Mouse (Mus musculus) hindbrain, embryonic 14.5 days (tissue): ENCODE data around the gene Fli1. TPM values are rescaled to one million over a fixed set of nuclear protein-coding genes. Genes with fewer than 3 reads are reported as not detected.

Source experiments
- ATAC-seq: fragments of 200-750 bp; cut with Nextera tagmentation; 2 replicates; pipeline ENCODE4 v1.8.0; 2017; ENCODE audit warnings: moderate number of reproducible peaks, mild to moderate bottlenecking, moderate TSS enrichment, moderate library complexity; ENCODE audit not compliant: low FRiP score
- DNase-seq: peaks from one replicate; pipeline ENCODE4 v3.0.0-alpha.2; 2015; ENCODE audit warnings: low spot score
- H3K27ac ChIP-seq: fragments of 300-500 bp; sonication (generic); 2 replicates; pipeline ENCODE4 v1.5.1; 2014; ENCODE audit warnings: mild to moderate bottlenecking, moderate library complexity
- H3K27me3 ChIP-seq: fragments of 300-500 bp; sonication (generic); 2 replicates; pipeline ENCODE4 v1.6.1; 2014; ENCODE audit warnings: mild to moderate bottlenecking, low read length, mixed read lengths; ENCODE audit not compliant: control insufficient read depth, insufficient read depth
- H3K36me3 ChIP-seq: fragments of 300-500 bp; sonication (generic); replicated peaks from 2 replicates; pipeline ENCODE4 v1.6.1; 2014; ENCODE audit not compliant: control insufficient read depth, insufficient read depth
- H3K4me1 ChIP-seq: fragments of 300-500 bp; sonication (generic); replicated peaks from 2 replicates; pipeline ENCODE4 v1.6.1; 2014; ENCODE audit warnings: antibody characterized with exemption, low read length, mixed read lengths; ENCODE audit not compliant: control insufficient read depth, insufficient read depth
- H3K4me2 ChIP-seq: fragments of 300-500 bp; sonication (generic); replicated peaks from 2 replicates; pipeline ENCODE4 v1.6.1; 2014; ENCODE audit warnings: mild to moderate bottlenecking, moderate library complexity
- H3K4me3 ChIP-seq: fragments of 300-500 bp; sonication (generic); replicated peaks from 2 replicates; pipeline ENCODE4 v1.5.1; 2014; ENCODE audit warnings: mild to moderate bottlenecking, low read length
- H3K9ac ChIP-seq: fragments of 300-500 bp; sonication (generic); 2 replicates; pipeline ENCODE4 v1.6.1; 2014
- H3K9me3 ChIP-seq: fragments of 300-500 bp; sonication (generic); 2 replicates; pipeline ENCODE4 v1.6.1; 2016; ENCODE audit warnings: low read length; ENCODE audit not compliant: control insufficient read depth
- WGBS: fragments of 180-500 bp; shearing (Covaris S2); extraction: QIAGEN DNeasy Blood & Tissue Kit; methylation state at CpG from one replicate; pipeline ENCODE4 v1.1.7; 2014; 5-methylcytosine and 5-hydroxymethylcytosine counted together
- polyA plus RNA-seq: library from polyadenylated mRNA; unstranded; fragments of >200 nt; fragmentation: Nextera tagmentation; extraction: Ambion mirVana; gene quantifications from 2 replicates; pipeline ENCODE4 v1.2.1, GENCODE M21; 2014

The Fli1 gene
- polyA plus RNA-seq, 1 experiment from 2014 or later: 9.1 TPM

DNA sequence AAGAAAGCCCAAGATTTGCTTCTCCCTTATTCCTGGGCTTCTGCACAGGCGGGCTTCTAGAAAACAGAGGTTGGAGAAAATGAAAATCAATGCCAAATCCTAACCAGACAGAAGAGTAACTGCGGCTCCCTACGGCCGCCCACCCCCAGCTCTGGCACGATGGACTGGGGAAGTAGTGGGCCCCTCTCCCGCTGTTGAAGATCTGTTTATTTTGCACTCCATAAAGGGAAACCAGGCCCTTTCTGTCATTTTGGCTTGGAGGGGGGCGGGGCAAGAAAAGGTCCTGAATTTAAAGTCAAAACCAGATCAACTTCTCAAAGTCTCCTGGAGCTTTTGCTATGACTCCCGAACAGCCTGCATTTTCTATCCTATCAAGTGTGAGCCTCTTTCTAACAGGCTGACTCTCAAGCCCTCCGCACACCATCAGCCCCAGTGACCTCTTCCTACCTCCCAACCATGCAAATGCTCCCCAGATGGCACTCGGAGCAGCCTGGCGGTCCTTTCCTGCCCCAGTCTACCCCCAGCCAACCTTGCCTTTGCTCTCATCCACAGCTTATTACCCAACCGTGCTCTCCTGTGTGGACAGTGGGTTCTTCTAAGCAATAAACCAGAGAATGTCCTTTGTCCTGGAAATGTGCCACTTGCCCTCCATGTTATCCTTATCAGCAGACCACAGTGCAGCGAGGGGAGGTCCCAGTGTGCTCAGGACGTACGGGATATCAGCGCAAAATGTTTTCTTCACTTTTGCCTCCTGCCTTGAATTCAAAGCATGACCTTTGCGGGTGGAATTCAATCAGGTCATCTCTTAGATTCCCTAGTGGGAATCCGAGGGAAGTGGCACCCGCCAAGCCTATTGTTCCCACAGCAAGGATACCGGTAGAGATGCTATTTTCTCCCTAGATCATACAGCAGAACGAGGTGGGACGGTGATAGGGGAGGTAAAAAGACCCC is 23.3 kb downstream of the Fli1 start:
- H3K4me2 ChIP-seq: no peak overlapping the region
- H3K36me3 ChIP-seq: no peaks in the 10 kb centered on the region
- H3K27me3 ChIP-seq: no peaks in the 10 kb centered on the region
- no peak overlapping the region for H3K4me3 ChIP-seq
- no peaks in the 10 kb centered on the region for H3K9me3 ChIP-seq
- no peak overlapping the region for H3K9ac ChIP-seq
- DNase-seq: no peak
- no peaks in the 10 kb centered on the region; the same call in 1 of the 2 replicates for H3K4me1 ChIP-seq
- 70% methylated on average over 22 of the region's 22 CpGs for WGBS
- no peak overlapping the region for H3K27ac ChIP-seq
- ATAC-seq: no peak

DNA sequence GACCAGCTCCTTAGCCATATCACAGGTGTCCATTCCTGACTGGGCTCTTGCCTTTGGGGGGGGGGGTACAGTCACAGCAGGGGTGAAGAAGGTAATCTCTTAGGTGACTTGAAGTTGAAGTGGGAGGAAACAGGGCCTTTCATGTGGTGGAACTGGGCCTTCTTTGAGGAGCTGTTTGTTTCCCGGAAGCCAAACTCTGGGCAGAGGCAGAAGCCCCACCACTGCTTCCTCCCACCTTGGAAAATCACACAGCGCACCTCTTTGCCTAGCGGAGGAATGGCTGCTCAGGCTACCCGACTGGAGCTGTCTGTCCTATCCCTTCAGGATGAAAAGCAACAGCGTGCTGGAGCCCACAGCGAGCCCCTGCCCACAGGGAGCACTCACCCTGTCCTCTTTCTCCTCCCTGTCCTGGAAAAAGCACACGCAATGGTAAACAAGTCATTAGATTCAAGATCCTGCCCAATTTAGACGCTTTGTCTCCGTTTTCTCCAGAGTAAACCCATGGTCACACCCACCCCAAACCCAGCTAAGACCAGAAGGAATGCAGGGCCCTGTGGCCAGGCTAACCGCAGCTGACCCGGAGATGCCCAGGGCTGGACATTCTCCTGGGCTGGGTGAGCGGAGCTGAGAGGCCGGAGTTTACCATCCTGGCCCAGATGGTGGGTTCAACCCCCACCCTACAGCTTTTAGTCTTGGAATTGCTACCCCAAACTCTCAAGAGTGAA is 24.1 kb downstream of the Fli1 start:
- Histone ChIP-seq H3K4me1 (no peaks in the 10 kb centered on the region; the same call in 1 of the 2 replicates), H3K4me3 (no peak overlapping the region), H3K4me2 (no peak overlapping the region), H3K9me3 (no peaks in the 10 kb centered on the region), H3K27ac (no peak overlapping the region), H3K9ac (no peak overlapping the region), H3K27me3 (no peaks in the 10 kb centered on the region), H3K36me3 (no peaks in the 10 kb centered on the region)
- WGBS: 72% methylated on average over 13 of the region's 13 CpGs
- DNase-seq: no peak
- ATAC-seq: no peak

DNA sequence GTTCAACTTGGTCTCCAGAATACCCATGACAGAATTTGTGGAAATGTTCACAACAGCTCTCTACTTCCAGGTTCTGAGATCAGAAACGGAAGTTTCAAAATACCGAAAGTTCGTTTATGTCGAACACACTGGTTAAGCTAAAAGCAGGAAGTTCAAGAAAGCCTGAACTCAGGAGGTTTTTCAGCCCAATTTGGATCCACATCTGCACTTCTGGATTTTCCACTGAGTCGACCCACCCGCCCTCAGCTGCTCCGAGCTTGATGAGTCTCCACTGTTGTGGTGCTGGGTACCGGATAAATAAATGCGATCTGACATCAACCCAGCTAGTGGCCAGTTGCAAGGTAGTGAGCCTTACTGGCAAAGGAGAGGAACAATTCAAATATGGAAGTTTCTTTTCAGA is 26.0 kb downstream of the Fli1 start:
- no peak overlapping the region for H3K4me3 ChIP-seq
- 73% methylated on average over 9 of the region's 9 CpGs for WGBS
- ATAC-seq: no peak
- no peaks in the 10 kb centered on the region; the same call in 1 of the 2 replicates for H3K4me1 ChIP-seq
- DNase-seq: no peak
- no peaks in the 10 kb centered on the region for H3K27me3 ChIP-seq
- H3K9ac ChIP-seq: no peak overlapping the region
- no peak overlapping the region for H3K4me2 ChIP-seq
- no peak overlapping the region for H3K27ac ChIP-seq
- H3K9me3 ChIP-seq: no peaks in the 10 kb centered on the region
- no peaks in the 10 kb centered on the region for H3K36me3 ChIP-seq

DNA sequence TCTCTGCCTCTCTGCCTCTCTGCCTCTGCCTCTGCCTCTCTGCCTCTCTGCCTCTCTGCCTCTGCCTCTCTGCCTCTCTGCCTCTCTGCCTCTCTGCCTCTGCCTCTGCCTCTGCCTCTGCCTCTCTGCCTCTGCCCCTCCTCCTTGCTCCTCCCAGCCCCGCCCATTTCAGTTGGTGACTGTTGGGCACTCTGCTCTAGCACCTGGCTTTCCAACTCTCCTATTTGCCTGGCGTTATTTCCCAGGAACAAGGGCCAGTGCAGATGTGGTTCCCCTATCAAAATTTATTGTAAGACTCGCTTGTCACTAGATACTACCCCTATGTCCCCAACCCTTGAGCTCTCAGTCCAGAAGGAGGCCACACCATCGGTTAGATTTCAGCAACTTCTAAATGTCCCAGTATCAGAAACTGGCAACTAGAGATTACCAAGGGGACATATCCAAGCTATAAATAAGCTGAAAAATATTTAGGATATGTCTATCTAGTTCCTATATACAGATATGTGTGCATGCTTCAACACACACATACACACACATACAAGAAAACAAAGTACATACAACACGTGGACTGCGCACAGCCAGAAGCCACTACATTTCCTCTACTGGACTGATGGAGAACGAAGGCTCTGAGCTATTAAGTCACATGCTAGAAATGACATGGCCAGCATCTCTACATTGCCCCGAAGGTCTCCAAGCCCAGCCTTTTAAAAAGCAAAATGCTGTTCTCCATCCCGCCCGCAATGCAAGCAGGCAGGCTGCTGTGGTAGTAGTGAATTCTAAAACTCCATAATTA is 26.6 kb downstream of the Fli1 start:
- ATAC-seq (no peak), DNase-seq (no peak)
- H3K36me3 ChIP-seq: no peaks in the 10 kb centered on the region
- 84% methylated on average over 10 of the region's 10 CpGs for WGBS
- H3K9ac ChIP-seq: no peak overlapping the region
- no peaks in the 10 kb centered on the region for H3K9me3 ChIP-seq
- no peak overlapping the region for H3K4me2 ChIP-seq
- H3K4me1 ChIP-seq: no peaks in the 10 kb centered on the region; the same call in 1 of the 2 replicates
- no peak overlapping the region for H3K27ac ChIP-seq
- H3K4me3 ChIP-seq: no peak overlapping the region
- no peaks in the 10 kb centered on the region for H3K27me3 ChIP-seq

DNA sequence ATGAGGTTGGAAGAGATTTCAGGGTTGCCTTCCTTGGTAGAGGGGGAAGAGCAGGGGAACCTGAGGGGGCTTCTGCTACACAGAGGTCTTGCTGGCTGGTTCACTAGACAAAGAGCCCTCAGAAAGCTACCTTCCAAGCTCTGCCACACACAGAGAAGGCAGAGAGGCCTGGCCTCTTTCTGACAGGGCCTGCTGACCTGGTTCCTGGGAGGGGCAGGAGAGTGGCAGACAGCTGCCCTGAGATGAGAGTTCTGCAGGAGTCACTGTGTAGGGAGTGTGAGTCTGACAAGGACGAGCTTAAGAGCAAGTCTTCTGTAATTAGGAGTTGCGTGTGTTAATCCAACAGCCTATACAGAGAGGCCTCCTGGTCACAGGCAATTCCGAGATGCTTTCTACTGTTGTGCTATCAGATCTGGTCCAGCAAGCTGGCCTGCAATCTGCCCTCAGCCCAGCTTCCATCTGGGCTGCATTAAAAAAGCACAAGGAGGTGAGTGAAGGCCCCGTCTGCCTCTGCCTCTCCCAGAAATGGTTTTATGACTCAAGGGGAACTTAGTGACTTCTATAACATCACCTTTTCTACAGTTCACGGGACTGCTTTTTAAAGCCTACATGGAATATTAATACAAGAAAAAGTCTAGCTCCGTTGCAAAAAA is 28.1 kb downstream of the Fli1 start:
- Histone ChIP-seq H3K4me1 (no peaks in the 10 kb centered on the region; the same call in 1 of the 2 replicates), H3K27me3 (no peaks in the 10 kb centered on the region), H3K9ac (no peak overlapping the region), H3K9me3 (no peaks in the 10 kb centered on the region), H3K27ac (no peak overlapping the region), H3K36me3 (no peaks in the 10 kb centered on the region), H3K4me3 (no peak overlapping the region), H3K4me2 (no peak overlapping the region)
- DNase-seq (no peak), ATAC-seq (no peak)
- 76% methylated on average over 6 of the region's 6 CpGs for whole genome bisulfite sequencing

DNA sequence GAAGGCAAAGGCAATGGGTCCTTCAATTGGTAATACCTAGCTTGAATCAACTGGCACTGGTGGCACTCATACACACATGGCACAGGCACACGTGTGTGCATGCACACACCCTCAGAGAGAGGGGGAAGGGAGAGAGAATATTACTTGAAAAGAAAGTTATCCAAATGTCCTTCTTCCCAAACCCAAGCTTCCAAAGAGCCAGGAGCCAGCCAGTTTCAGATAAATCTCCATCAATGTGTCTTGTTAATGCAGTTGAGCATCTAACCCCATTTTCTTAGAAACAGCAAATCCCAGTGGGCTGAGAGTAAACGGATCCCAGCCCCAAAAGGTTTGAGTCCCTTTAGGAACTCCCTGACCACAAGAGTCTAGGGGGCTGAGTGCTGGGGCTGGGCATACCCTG is 29.2 kb downstream of the Fli1 start:
- H3K9ac ChIP-seq: no peak overlapping the region
- H3K27ac ChIP-seq: no peak overlapping the region
- H3K9me3 ChIP-seq: no peaks in the 10 kb centered on the region
- no peaks in the 10 kb centered on the region for H3K27me3 ChIP-seq
- 81% methylated on average over 2 of the region's 2 CpGs for WGBS
- H3K4me1 ChIP-seq: no peaks in the 10 kb centered on the region; the same call in 1 of the 2 replicates
- ATAC-seq (no peak), DNase-seq (no peak)
- no peak overlapping the region for H3K4me2 ChIP-seq
- no peaks in the 10 kb centered on the region for H3K36me3 ChIP-seq
- no peak overlapping the region for H3K4me3 ChIP-seq

DNA sequence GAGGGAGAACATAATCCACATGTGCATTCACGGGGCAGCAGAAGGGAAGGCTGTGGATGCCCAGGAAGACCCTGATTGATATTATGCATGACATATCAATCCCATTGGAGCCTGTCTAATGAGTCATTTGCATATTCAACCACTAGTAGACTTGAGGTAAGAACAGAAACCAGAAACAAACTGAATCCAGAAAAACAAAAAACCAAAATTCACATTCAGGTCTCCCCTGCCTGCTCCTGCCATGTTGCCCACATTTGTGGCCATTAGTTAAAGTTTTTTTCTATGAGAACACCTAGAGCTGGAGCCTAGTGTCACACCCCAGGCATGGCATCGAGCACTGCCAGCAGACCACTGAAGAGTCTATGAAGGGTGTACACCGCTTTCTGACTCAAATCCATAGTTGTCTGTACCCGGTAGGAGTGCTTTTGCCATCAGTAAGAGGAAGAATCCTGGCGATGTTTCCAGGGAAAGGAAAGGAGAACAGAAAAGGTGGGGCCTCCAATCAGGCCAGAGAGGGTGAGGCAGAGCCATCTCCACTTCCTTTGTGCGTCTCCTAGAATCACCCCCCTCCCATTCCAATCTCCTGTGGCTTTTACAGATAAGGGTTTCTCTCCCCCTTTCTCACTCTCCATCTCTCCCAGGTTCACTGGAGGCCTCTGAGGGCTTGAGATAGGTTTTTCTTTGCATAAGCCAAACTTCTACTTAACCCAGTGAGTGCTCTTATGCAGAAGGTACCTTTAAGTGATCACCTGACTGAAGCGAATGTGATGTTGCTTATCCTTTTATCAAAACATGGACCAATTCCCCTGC is 32.0 kb downstream of the Fli1 start:
- H3K9ac ChIP-seq: no peak overlapping the region
- H3K9me3 ChIP-seq: no peaks in the 10 kb centered on the region
- no peaks in the 10 kb centered on the region for H3K27me3 ChIP-seq
- no peaks in the 10 kb centered on the region; the same call in 1 of the 2 replicates for H3K4me1 ChIP-seq
- no peak overlapping the region for H3K4me2 ChIP-seq
- no peak overlapping the region for H3K4me3 ChIP-seq
- no peaks in the 10 kb centered on the region for H3K36me3 ChIP-seq
- H3K27ac ChIP-seq: no peak overlapping the region
- 85% methylated on average over 7 of the region's 7 CpGs for WGBS
- no peak for DNase-seq
- ATAC-seq: no peak

DNA sequence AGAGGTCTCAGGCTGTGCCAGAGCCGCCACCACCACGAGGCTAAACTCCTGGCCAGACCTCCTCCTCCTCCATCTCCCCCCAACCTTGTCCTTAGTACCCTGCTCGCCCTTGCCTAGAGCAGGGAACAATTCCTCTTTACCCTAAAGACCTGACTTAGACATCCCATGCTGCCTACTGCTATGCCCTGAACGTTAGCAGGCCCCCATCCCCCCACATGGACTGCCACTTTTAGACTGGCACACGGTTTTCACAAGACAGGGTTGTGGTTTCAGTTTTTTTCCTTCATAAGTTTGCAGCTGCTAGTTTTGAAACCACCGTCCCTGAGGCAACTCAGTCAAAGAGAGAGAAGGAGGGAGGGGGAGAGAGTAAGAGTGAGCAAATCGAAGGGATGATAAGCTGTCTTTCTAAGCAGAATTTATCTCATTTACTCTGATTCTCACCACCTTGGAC is 32.9 kb downstream of the Fli1 start:
- H3K4me2 ChIP-seq: no peak overlapping the region
- DNase-seq: no peak
- H3K4me1 ChIP-seq: no peaks in the 10 kb centered on the region; the same call in 1 of the 2 replicates
- no peak overlapping the region for H3K9ac ChIP-seq
- no peak for ATAC-seq
- no peak overlapping the region for H3K27ac ChIP-seq
- no peaks in the 10 kb centered on the region for H3K9me3 ChIP-seq
- no peaks in the 10 kb centered on the region for H3K36me3 ChIP-seq
- 69% methylated on average over 7 of the region's 7 CpGs for WGBS
- no peaks in the 10 kb centered on the region for H3K27me3 ChIP-seq
- H3K4me3 ChIP-seq: no peak overlapping the region
